Mouse (Mus musculus) effector memory CD4-positive, alpha-beta T cell, adult 7 months (primary cell): ENCODE results near the gene Washc1. TPM values are rescaled to one million over a fixed set of nuclear protein-coding genes. Genes with fewer than 3 reads are reported as not detected.

Source experiments
- polyA plus RNA-seq: library from polyadenylated mRNA; unstranded; fragments of 100-300 nt; shearing (Covaris generic); gene quantifications from one replicate; pipeline ENCODE4 v1.2.1, GENCODE M21; 2017

Washc1 gene
- polyA plus RNA-seq, result 6.1 TPM

DNA sequence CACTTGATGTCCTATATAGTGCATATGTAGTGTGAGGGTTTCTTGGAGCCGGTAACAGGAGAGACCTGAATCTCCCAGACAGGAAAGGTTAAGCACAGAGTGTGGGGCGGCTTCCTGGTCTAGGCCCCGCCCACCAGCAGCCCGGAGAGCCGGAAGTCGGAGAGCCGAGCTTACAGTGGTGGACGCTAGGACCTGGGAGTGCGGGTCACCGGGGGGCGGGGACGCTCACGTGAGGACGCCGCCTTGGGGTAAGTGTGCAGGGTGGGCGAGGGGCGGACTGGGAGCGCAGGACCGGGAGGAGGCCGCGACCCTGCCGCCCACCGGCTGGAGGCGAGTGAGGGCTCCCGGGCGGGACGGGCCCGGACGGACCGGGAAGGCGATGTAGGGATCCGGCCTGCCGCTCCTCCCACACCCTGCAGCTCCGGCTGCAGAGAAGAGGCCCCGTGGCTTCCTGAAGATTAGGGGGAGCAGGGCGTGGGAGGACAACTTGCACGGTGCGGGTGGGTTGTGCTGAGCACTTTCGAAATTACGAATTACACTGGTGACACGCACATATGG lies at the start of gene Washc1:
TSS of gene Washc1 (plus strand) at position 144 of the 558 bp plus-strand sequence.

DNA sequence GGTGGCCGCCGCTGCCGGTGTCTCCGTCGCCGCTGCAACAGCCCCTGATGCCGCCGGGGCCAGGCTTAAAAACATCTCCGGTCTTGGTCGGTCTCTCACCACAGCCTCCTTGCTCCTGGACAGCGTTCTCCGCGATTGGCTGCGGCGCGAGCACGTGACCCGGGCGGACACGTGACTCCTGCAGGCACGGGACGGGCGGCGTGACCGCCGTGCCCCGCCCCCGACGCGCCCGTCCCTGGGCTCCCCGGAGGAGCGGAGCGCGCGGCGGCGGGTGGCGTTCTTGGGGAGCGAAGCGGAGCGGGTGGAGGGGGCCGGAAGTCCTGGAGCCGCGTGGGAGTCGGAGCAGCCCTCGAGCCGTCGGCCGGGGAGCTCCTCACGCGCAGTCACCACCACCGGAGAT lies 34.4 kb upstream of the Washc1 start, which contains the start of gene Ankrd12:
TSS of gene Ankrd12 (minus strand) at position 156 of the 400 bp plus-strand sequence.

DNA sequence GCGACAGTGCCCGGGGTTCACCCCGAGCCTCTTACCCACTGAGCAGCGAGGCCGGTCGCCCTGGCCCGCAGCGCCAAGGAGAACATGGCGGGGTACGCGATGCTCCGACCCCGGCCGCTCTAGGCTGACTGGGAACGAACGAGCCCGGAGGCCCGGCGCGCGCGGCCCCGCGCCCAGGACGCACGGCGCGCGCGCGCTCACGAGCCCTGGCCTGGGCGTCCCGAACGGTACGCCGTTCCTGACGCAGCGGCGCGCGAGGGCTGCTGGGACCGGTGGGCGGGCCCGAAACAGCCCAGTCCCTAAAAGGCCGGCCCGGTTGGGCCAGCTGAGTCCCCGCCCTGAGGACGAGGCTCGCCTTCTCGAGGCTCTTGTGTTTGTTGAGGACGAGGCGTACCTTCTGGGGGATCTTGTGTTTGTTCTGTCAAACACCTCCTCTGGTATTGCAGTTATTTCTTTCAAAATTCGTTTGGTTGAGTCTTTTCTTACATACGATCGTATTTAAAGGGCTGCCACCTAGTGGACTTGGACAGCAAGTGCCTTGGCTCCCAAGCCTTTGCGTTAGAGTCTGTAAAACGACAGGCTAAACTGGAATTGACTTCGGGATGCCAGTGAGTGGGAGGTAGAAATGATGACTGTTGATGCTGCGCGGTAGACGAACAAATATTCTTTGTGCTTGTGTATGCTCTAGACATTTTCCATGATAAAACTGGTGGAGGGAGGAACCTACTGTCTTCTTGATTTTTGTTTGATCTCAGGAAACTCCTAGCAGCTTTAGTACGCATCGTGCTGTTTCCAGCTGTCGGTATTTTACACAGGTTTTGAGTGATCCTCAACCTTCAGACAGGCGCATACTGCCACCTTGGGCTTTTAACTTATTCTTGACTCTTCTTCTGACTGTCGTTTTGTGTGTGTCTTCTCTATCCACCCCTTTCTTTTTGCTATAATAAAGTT lies 9.7 kb upstream of the Washc1 start, which contains the start of gene Ndufv2:
TSS of gene Ndufv2 (minus strand) at position 180 of the 951 bp plus-strand sequence.

DNA sequence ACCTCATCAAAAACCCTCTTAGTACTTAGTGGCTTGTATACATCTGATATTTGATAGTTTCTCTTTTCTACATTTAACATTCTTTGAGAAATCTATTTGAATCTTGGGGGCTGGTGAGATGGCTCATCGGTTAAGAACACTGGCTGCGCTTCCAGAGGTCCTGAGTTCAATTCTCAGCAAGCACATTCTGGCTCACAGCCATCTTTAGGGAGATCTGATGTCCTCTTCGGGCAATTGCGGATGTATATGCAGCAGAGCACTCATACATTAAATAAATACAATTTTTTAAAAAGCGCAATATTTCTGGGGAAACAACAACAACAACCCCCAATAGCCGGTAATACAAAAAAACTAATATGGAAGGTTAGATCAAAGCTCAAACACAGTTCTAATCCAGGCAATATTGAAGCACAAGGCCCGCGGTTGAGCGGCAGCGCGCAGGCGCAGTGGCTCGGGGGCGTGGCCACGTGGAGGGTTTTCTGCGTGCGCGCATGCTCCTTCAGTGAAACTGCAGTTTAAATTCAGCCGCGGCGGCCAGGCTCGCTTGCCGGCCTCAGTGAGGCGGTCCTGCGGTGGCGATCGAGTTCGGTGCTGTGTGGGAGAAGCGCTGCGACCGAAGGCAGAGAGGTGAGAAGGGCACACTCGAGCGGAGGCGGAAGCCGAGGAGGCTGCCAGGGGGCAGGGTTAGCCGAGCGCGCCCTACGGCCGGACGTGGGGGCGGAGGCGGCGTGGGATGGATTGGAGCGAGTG lies 11.9 kb downstream of the Washc1 start, which contains the start of gene Ddx11:
TSS of gene Ddx11 (plus strand) at position 455 of the 750 bp plus-strand sequence.

Other genes starting within 250 kb of the Washc1 start
- gene Ralbp1, start 225.7 kb upstream of the Washc1 start, polyA plus RNA-seq, result 74.5 TPM
- gene Twsg1, start 160.3 kb upstream of the Washc1 start, polyA plus RNA-seq, result 22.2 TPM
- gene Ankrd12, start 34.5 kb upstream of the Washc1 start, polyA plus RNA-seq, result 129 TPM
- gene Ndufv2, start 10.0 kb upstream of the Washc1 start, polyA plus RNA-seq, result 114 TPM
- 19.6 TPM for gene Ddx11, start 12.0 kb downstream of the Washc1 start, polyA plus RNA-seq